Mouse (Mus musculus): ENCODE results near the gene Trrap. TPM values are rescaled to one million over a fixed set of nuclear protein-coding genes. Genes with fewer than 3 reads are reported as not detected.

Gene Trrap
- total and polyA plus RNA-seq, 3 experiments: 18.2 to 77.0 (median 55.0) TPM

DNA sequence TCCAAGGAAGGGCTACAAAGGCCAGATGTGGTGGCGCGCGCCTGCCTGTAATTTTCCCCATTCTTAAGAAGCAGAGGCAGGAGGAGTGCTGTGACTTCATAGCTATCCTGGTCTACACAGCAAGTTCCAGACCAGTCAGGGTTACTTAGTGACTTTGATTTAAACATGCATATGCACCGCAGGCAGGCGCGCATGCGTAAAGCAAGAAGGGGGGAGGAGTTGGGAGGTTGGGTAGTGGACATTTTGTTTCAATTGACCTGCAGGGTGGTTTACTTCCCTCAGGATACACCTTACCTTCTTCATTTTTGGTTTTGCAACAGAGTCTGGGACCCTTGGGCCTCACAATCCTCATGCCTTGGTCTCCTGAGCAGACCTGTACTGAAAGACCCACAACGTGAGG lies 38.3 kb upstream of the Trrap start:
- Histone ChIP-seq H3K36me3 (replicated peaks in 1 of 2; ENCODE audit: control insufficient read depth in 1 of 2, insufficient read depth in 1 of 2, low read length in 1 of 2) (no peaks in the 10 kb centered on the region), H3K9me3 (replicated peaks; ENCODE audit: low read length) (no peaks in the 10 kb centered on the region), H3K4me2 (ENCODE audit: insufficient read depth, low read depth, poor library complexity, severe bottlenecking) (no peak overlapping the region), H3K4me3 (replicated peaks in 1 of 3; ENCODE audit: low read depth in 2 of 3, low read length in 2 of 3, poor library complexity in 1 of 3) (no peak overlapping the region), H3K27ac (ENCODE audit: insufficient read depth, low read depth) (no peak overlapping the region), H3K79me2 (replicated peaks; ENCODE audit: control insufficient read depth, extremely low read depth, insufficient read depth, poor library complexity, severe bottlenecking) (no peaks in the 10 kb centered on the region), H3K27me3 (replicated peaks) (peaks cover 25% of the 10 kb centered on the region), H3K4me1 (ENCODE audit: control insufficient read depth in 1 of 2, insufficient read depth in 2 of 2) (no peaks in the 10 kb centered on the region), H3K9ac (ENCODE audit: insufficient read depth, low read depth) (no peak overlapping the region)
- in situ Hi-C loops (cut with MboI; ENCODE audit: low pct_ligation_motif_present, low pct_unique_long_range_greater_than_20kb, low sequenced_read_pairs): loop anchor here (25.0 kb wide), 2 partner anchors 517 to 692 kb away; partner anchors contain the start of genes Ocm and Tecpr1
- TF ChIP-seq BHLHE40 (IDR thresholded peaks at IDR 0.05; ENCODE audit: low read depth, low read length): no peak
- no peak for DNase-seq (ENCODE audit: extremely low read depth)
- dilution Hi-C loops (cut with MboI; ENCODE audit: extremely low pct_ligation_motif_present, extremely low pct_unique_long_range_greater_than_20kb, low sequenced_read_pairs): no loop called here

DNA sequence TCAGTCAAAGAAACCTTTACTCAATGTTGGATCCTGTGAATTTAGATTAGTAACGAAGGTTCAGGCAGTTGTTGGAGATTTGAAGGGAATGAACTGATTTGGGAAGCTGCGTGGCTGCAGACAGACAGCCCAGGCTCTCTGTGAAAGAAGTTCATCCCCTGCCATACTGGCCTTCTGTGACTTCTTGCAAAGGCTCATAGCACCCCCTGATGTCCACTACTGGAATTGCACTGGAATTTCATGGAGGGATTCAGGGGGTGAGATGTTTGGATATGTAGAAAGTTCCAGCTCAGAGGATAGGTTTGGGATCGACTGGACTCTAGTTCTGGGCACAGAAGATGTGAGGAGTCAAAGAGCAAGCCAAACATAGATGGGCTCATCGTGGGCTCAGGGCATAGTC lies 33.6 kb upstream of the Trrap start:
- Histone ChIP-seq H3K4me3 (replicated peaks in 1 of 3; ENCODE audit: low read depth in 2 of 3, low read length in 2 of 3, poor library complexity in 1 of 3) (no peak overlapping the region), H3K27ac (ENCODE audit: insufficient read depth, low read depth) (no peak overlapping the region), H3K79me2 (replicated peaks; ENCODE audit: control insufficient read depth, extremely low read depth, insufficient read depth, poor library complexity, severe bottlenecking) (no peaks in the 10 kb centered on the region), H3K4me1 (ENCODE audit: control insufficient read depth in 1 of 2, insufficient read depth in 2 of 2) (no peaks in the 10 kb centered on the region; a peak in 1 of 4 replicates), H3K4me2 (ENCODE audit: insufficient read depth, low read depth, poor library complexity, severe bottlenecking) (no peak overlapping the region), H3K27me3 (replicated peaks) (peaks cover 53% of the 10 kb centered on the region), H3K36me3 (replicated peaks in 1 of 2; ENCODE audit: control insufficient read depth in 1 of 2, insufficient read depth in 1 of 2, low read length in 1 of 2) (no peaks in the 10 kb centered on the region), H3K9ac (ENCODE audit: insufficient read depth, low read depth) (no peak overlapping the region), H3K9me3 (replicated peaks; ENCODE audit: low read length) (no peaks in the 10 kb centered on the region)
- in situ Hi-C loops (cut with MboI; ENCODE audit: low pct_ligation_motif_present, low pct_unique_long_range_greater_than_20kb, low sequenced_read_pairs): loop anchor here (10.0 to 25.0 kb wide), 4 partner anchors 269 to 697 kb away; partner anchors contain the start of genes Ocm and Tecpr1
- dilution Hi-C loops (cut with MboI; ENCODE audit: extremely low pct_ligation_motif_present, extremely low pct_unique_long_range_greater_than_20kb, low sequenced_read_pairs): no loop called here
- peak; percentile 84 for TF ChIP-seq CTCF (conservative IDR thresholded peaks at IDR 0.05 in 1 of 2, IDR thresholded peaks at IDR 0.05 in 1 of 2; ENCODE audit: low read depth in 2 of 2, low read length in 2 of 2)
- TF ChIP-seq RAD21 (IDR thresholded peaks at IDR 0.05; ENCODE audit: low read depth, low read length): peak; percentile 85
- no peak for TF ChIP-seq ELF1 (IDR thresholded peaks at IDR 0.05; ENCODE audit: low read depth, low read length)
- peak; percentile 64 for TF ChIP-seq SMC3 (IDR thresholded peaks at IDR 0.05; ENCODE audit: low read depth, low read length)
- peak; percentile 60 for DNase-seq (ENCODE audit: extremely low read depth)

DNA sequence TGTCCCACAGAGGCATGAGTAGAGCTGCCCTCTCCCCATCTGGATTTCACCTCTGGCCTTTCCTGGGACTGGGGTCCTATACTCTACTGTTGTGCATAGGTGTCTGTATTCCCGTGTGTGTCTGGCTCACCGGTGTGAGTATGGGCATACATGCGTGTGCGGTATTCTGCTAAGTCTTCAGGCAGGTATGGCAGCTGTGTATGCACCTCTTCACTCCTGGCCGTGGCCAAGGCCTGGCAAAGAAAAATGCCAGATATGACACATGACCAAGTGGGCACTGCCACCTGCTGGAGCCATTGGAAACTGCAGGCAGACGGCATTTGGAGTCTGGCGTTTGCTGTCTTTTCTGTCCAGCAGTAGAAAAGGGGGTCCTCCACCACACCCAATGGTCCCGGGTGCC lies 32.6 kb upstream of the Trrap start:
- DNase-seq (ENCODE audit: extremely low read depth): peak; percentile 59
- Histone ChIP-seq H3K4me2 (ENCODE audit: insufficient read depth, low read depth, poor library complexity, severe bottlenecking) (no peak overlapping the region), H3K4me3 (replicated peaks in 1 of 3; ENCODE audit: low read depth in 2 of 3, low read length in 2 of 3, poor library complexity in 1 of 3) (no peak overlapping the region), H3K9me3 (replicated peaks; ENCODE audit: low read length) (no peaks in the 10 kb centered on the region), H3K27ac (ENCODE audit: insufficient read depth, low read depth) (no peak overlapping the region), H3K4me1 (ENCODE audit: control insufficient read depth in 1 of 2, insufficient read depth in 2 of 2) (no peaks in the 10 kb centered on the region; a peak in 1 of 4 replicates), H3K79me2 (replicated peaks; ENCODE audit: control insufficient read depth, extremely low read depth, insufficient read depth, poor library complexity, severe bottlenecking) (no peaks in the 10 kb centered on the region), H3K9ac (ENCODE audit: insufficient read depth, low read depth) (no peak overlapping the region), H3K27me3 (replicated peaks) (peaks cover 55% of the 10 kb centered on the region), H3K36me3 (replicated peaks in 1 of 2; ENCODE audit: control insufficient read depth in 1 of 2, insufficient read depth in 1 of 2, low read length in 1 of 2) (no peaks in the 10 kb centered on the region)
- dilution Hi-C loops (cut with MboI; ENCODE audit: extremely low pct_ligation_motif_present, extremely low pct_unique_long_range_greater_than_20kb, low sequenced_read_pairs) (no loop called here), in situ Hi-C loops (cut with MboI; ENCODE audit: low pct_ligation_motif_present, low pct_unique_long_range_greater_than_20kb, low sequenced_read_pairs) (loop anchor here (10.0 to 25.0 kb wide), 4 partner anchors 270 to 698 kb away; partner anchors contain the start of genes Ocm and Tecpr1)
- TF ChIP-seq POLR2AphosphoS2 (IDR thresholded peaks at IDR 0.05; ENCODE audit: low read depth, low read length): no peak
- no peak for TF ChIP-seq MAX (IDR thresholded peaks at IDR 0.05; ENCODE audit: low read length)
- TF ChIP-seq POLR2A (IDR thresholded peaks at IDR 0.05; ENCODE audit: low read depth, low read length): no peak
- TF ChIP-seq EP300 (IDR thresholded peaks at IDR 0.05; ENCODE audit: low read length): no peak
- TF ChIP-seq ETS1 (conservative IDR thresholded peaks at IDR 0.05; ENCODE audit: low read depth, low read length): no peak
- TF ChIP-seq ZMIZ1 (IDR thresholded peaks at IDR 0.05; ENCODE audit: low read depth, low read length): no peak
- no peak for TF ChIP-seq JUND (conservative IDR thresholded peaks at IDR 0.05; ENCODE audit: low read depth, low read length)
- no peak for TF ChIP-seq RCOR1 (conservative IDR thresholded peaks at IDR 0.05; ENCODE audit: low read depth, low read length)
- TF ChIP-seq JUN (IDR thresholded peaks at IDR 0.05; ENCODE audit: insufficient read depth, low read depth, low read length): no peak
- TF ChIP-seq CHD1 (IDR thresholded peaks at IDR 0.05; ENCODE audit: low read depth, low read length): no peak
- TF ChIP-seq USF1 (IDR thresholded peaks at IDR 0.05; ENCODE audit: low read depth, low read length): peak; percentile 13; the same call in 1 of the 2 replicates
- no peak for TF ChIP-seq CHD2 (IDR thresholded peaks at IDR 0.05; ENCODE audit: low read length)
- TF ChIP-seq MAZ (IDR thresholded peaks at IDR 0.05; ENCODE audit: low read depth, low read length): no peak
- TF ChIP-seq MYC (IDR thresholded peaks at IDR 0.05; ENCODE audit: low read depth, low read length): 0 out of 2 replicates have a peak, but pooled peaks have one; percentile 16
- no peak for TF ChIP-seq TCF12 (IDR thresholded peaks at IDR 0.05; ENCODE audit: low read depth, low read length)
- TF ChIP-seq MEF2A (IDR thresholded peaks at IDR 0.05; ENCODE audit: borderline replicate concordance, low read depth, low read length): no peak
- no peak for TF ChIP-seq MAFK (IDR thresholded peaks at IDR 0.05; ENCODE audit: insufficient replicate concordance, low read length)
- no peak for TF ChIP-seq IRF4 (IDR thresholded peaks at IDR 0.05; ENCODE audit: low read depth, low read length)
- TF ChIP-seq RAD21 (IDR thresholded peaks at IDR 0.05; ENCODE audit: low read depth, low read length): peak; percentile 83
- TF ChIP-seq ZNF384 (IDR thresholded peaks at IDR 0.05; ENCODE audit: low read depth, low read length): no peak
- TF ChIP-seq NELFE (IDR thresholded peaks at IDR 0.05; ENCODE audit: low read depth, low read length): no peak
- no peak for TF ChIP-seq GABPA (IDR thresholded peaks at IDR 0.05; ENCODE audit: insufficient replicate concordance, low read depth, low read length)
- peak; percentile 70 for TF ChIP-seq SMC3 (IDR thresholded peaks at IDR 0.05; ENCODE audit: low read depth, low read length)
- no peak for TF ChIP-seq NRF1 (IDR thresholded peaks at IDR 0.05; ENCODE audit: low read depth, low read length)
